Mouse (Mus musculus): ENCODE data around the gene Creb5. TPM values are rescaled to one million over a fixed set of nuclear protein-coding genes. Genes with fewer than 3 reads are reported as not detected.
A peak's percentile ranks its signal among the peaks of the same experiment; 100 is the strongest.

Gene Creb5
- polyA plus RNA-seq, 1 experiment from 2014 or later: 3.5 TPM

- peak; percentile 71; the same call in 1 of the 2 replicates for ATAC-seq (ENCODE audit: low FRiP score, low TSS enrichment)
- no peak overlapping the region for H3K27ac ChIP-seq (ENCODE audit: low read length)
- H3K4me3 ChIP-seq (ENCODE audit: low read length): no peak overlapping the region
- no peaks in the 10 kb centered on the region for H3K9me3 ChIP-seq (ENCODE audit: low read length)
- no peaks in the 10 kb centered on the region for H3K36me3 ChIP-seq (ENCODE audit: insufficient read depth, low read length)
- no peaks in the 10 kb centered on the region; the same call in none of the 2 replicates for H3K27me3 ChIP-seq (ENCODE audit: insufficient read depth, low read length)
- 65% methylated on average over 10 of the region's 10 CpGs for WGBS
- 0 out of 2 replicates have a peak, but pooled peaks cover 6% of the 10 kb centered on the region for H3K4me1 ChIP-seq (ENCODE audit: insufficient read depth, low read length)
- no peak overlapping the region for H3K9ac ChIP-seq (replicated peaks; ENCODE audit: low read length)
- H3K4me2 ChIP-seq (replicated peaks; ENCODE audit: low read depth, low read length): no peak overlapping the region
These were observed 419.7 kb downstream of the Creb5 start for GRCm38 (mm10) chr6:53706604-53707330.

GRCm38 (mm10) chr6:53707795-53708194 is 420.7 kb downstream of the Creb5 start:
- no peak for ATAC-seq (ENCODE audit: low FRiP score, low TSS enrichment)

GRCm38 (mm10) chr6:53709694-53710442 is 422.8 kb downstream of the Creb5 start:
- Histone ChIP-seq H3K36me3 (ENCODE audit: insufficient read depth, low read length) (no peaks in the 10 kb centered on the region), H3K4me1 (ENCODE audit: insufficient read depth, low read length) (0 out of 2 replicates have a peak, but pooled peaks cover 6% of the 10 kb centered on the region), H3K4me2 (replicated peaks; ENCODE audit: low read depth, low read length) (no peak overlapping the region), H3K27me3 (ENCODE audit: insufficient read depth, low read length) (peaks cover 3% of the 10 kb centered on the region), H3K27ac (ENCODE audit: low read length) (no peak overlapping the region), H3K9ac (replicated peaks; ENCODE audit: low read length) (no peak overlapping the region), H3K9me3 (ENCODE audit: low read length) (no peaks in the 10 kb centered on the region), H3K4me3 (ENCODE audit: low read length) (no peak overlapping the region)
- 90% methylated on average over 14 of the region's 14 CpGs for WGBS
- no peak for ATAC-seq (ENCODE audit: low FRiP score, low TSS enrichment)

More at GRCm38 (mm10) chr6:53707795-53708194, 420.7 kb downstream of the Creb5 start:
- no peaks in the 10 kb centered on the region for H3K9me3 ChIP-seq (ENCODE audit: low read length)
- H3K36me3 ChIP-seq (ENCODE audit: insufficient read depth, low read length): no peaks in the 10 kb centered on the region
- WGBS: 52% methylated on average over 5 of the region's 5 CpGs
- H3K4me2 ChIP-seq (replicated peaks; ENCODE audit: low read depth, low read length): no peak overlapping the region
- no peak overlapping the region for H3K27ac ChIP-seq (ENCODE audit: low read length)
- H3K9ac ChIP-seq (replicated peaks; ENCODE audit: low read length): no peak overlapping the region
- H3K4me1 ChIP-seq (ENCODE audit: insufficient read depth, low read length): 0 out of 2 replicates have a peak, but pooled peaks cover 6% of the 10 kb centered on the region
- H3K4me3 ChIP-seq (ENCODE audit: low read length): no peak overlapping the region
- H3K27me3 ChIP-seq (ENCODE audit: insufficient read depth, low read length): no peaks in the 10 kb centered on the region; the same call in none of the 2 replicates

GRCm38 (mm10) chr6:53710560-53710959 is 423.5 kb downstream of the Creb5 start:
- H3K4me1 ChIP-seq (ENCODE audit: insufficient read depth, low read length): 0 out of 2 replicates have a peak, but pooled peaks cover 6% of the 10 kb centered on the region
- H3K9me3 ChIP-seq (ENCODE audit: low read length): no peaks in the 10 kb centered on the region
- no peaks in the 10 kb centered on the region for H3K36me3 ChIP-seq (ENCODE audit: insufficient read depth, low read length)
- peaks cover 3% of the 10 kb centered on the region for H3K27me3 ChIP-seq (ENCODE audit: insufficient read depth, low read length)
- no peak overlapping the region for H3K4me2 ChIP-seq (replicated peaks; ENCODE audit: low read depth, low read length)
- H3K4me3 ChIP-seq (ENCODE audit: low read length): no peak overlapping the region
- WGBS: 81% methylated on average over 5 of the region's 5 CpGs
- no peak for ATAC-seq (ENCODE audit: low FRiP score, low TSS enrichment)
- no peak overlapping the region for H3K27ac ChIP-seq (ENCODE audit: low read length)
- no peak overlapping the region for H3K9ac ChIP-seq (replicated peaks; ENCODE audit: low read length)

GRCm38 (mm10) chr6:53713152-53713551 is 426.1 kb downstream of the Creb5 start:
- Histone ChIP-seq H3K4me3 (ENCODE audit: low read length) (no peak overlapping the region), H3K9me3 (ENCODE audit: low read length) (no peaks in the 10 kb centered on the region), H3K9ac (replicated peaks; ENCODE audit: low read length) (no peak overlapping the region), H3K4me2 (replicated peaks; ENCODE audit: low read depth, low read length) (no peak overlapping the region), H3K27me3 (ENCODE audit: insufficient read depth, low read length) (0 out of 2 replicates have a peak, but pooled peaks cover 3% of the 10 kb centered on the region), H3K4me1 (ENCODE audit: insufficient read depth, low read length) (no peaks in the 10 kb centered on the region), H3K36me3 (ENCODE audit: insufficient read depth, low read length) (no peaks in the 10 kb centered on the region), H3K27ac (ENCODE audit: low read length) (no peak overlapping the region)
- 66% methylated on average over 9 of the region's 9 CpGs for WGBS
- ATAC-seq (ENCODE audit: low FRiP score, low TSS enrichment): no peak

- Histone ChIP-seq H3K4me3 (ENCODE audit: low read length) (no peak overlapping the region), H3K9me3 (ENCODE audit: low read length) (no peaks in the 10 kb centered on the region), H3K4me2 (replicated peaks; ENCODE audit: low read depth, low read length) (no peak overlapping the region), H3K27ac (ENCODE audit: low read length) (no peak overlapping the region), H3K27me3 (ENCODE audit: insufficient read depth, low read length) (0 out of 2 replicates have a peak, but pooled peaks cover 3% of the 10 kb centered on the region), H3K9ac (replicated peaks; ENCODE audit: low read length) (no peak overlapping the region), H3K4me1 (ENCODE audit: insufficient read depth, low read length) (no peaks in the 10 kb centered on the region), H3K36me3 (ENCODE audit: insufficient read depth, low read length) (no peaks in the 10 kb centered on the region)
- ATAC-seq (ENCODE audit: low FRiP score, low TSS enrichment): no peak
- WGBS: 89% methylated on average over 9 of the region's 9 CpGs
These were observed 427.8 kb downstream of the Creb5 start for GRCm38 (mm10) chr6:53714908-53715321.

- no peaks in the 10 kb centered on the region for H3K36me3 ChIP-seq (ENCODE audit: insufficient read depth, low read length)
These were observed 428.9 kb downstream of the Creb5 start for GRCm38 (mm10) chr6:53716013-53716412.

GRCm38 (mm10) chr6:53720009-53720408 is 432.9 kb downstream of the Creb5 start:
- no peak overlapping the region for H3K4me3 ChIP-seq (ENCODE audit: low read length)
- H3K36me3 ChIP-seq (ENCODE audit: insufficient read depth, low read length): no peaks in the 10 kb centered on the region
- no peaks in the 10 kb centered on the region for H3K4me1 ChIP-seq (ENCODE audit: insufficient read depth, low read length)
- H3K9me3 ChIP-seq (ENCODE audit: low read length): no peaks in the 10 kb centered on the region
- H3K4me2 ChIP-seq (replicated peaks; ENCODE audit: low read depth, low read length): no peak overlapping the region
- no peak for ATAC-seq (ENCODE audit: low FRiP score, low TSS enrichment)
- H3K9ac ChIP-seq (replicated peaks; ENCODE audit: low read length): no peak overlapping the region
- 90% methylated on average over 3 of the region's 3 CpGs for WGBS
- H3K27me3 ChIP-seq (ENCODE audit: insufficient read depth, low read length): peaks cover 3% of the 10 kb centered on the region; the same call in 1 of the 2 replicates
- H3K27ac ChIP-seq (ENCODE audit: low read length): no peak overlapping the region

More at GRCm38 (mm10) chr6:53716013-53716412, 428.9 kb downstream of the Creb5 start:
- ATAC-seq (ENCODE audit: low FRiP score, low TSS enrichment): no peak
- no peaks in the 10 kb centered on the region for H3K9me3 ChIP-seq (ENCODE audit: low read length)
- H3K27ac ChIP-seq (ENCODE audit: low read length): no peak overlapping the region
- 87% methylated on average over 9 of the region's 9 CpGs for WGBS
- 0 out of 2 replicates have a peak, but pooled peaks cover 3% of the 10 kb centered on the region for H3K27me3 ChIP-seq (ENCODE audit: insufficient read depth, low read length)
- H3K4me2 ChIP-seq (replicated peaks; ENCODE audit: low read depth, low read length): no peak overlapping the region
- no peak overlapping the region for H3K4me3 ChIP-seq (ENCODE audit: low read length)
- no peak overlapping the region for H3K9ac ChIP-seq (replicated peaks; ENCODE audit: low read length)
- H3K4me1 ChIP-seq (ENCODE audit: insufficient read depth, low read length): no peaks in the 10 kb centered on the region

- H3K27me3 ChIP-seq (ENCODE audit: insufficient read depth, low read length): peaks cover 3% of the 10 kb centered on the region; the same call in 1 of the 2 replicates
- no peak overlapping the region for H3K4me2 ChIP-seq (replicated peaks; ENCODE audit: low read depth, low read length)
- H3K4me1 ChIP-seq (ENCODE audit: insufficient read depth, low read length): no peaks in the 10 kb centered on the region
- H3K4me3 ChIP-seq (ENCODE audit: low read length): no peak overlapping the region
- H3K27ac ChIP-seq (ENCODE audit: low read length): no peak overlapping the region
- ATAC-seq (ENCODE audit: low FRiP score, low TSS enrichment): peak; percentile 42; the same call in 1 of the 2 replicates
- 10% methylated on average over 9 of the region's 9 CpGs for WGBS
- no peak overlapping the region for H3K9ac ChIP-seq (replicated peaks; ENCODE audit: low read length)
- H3K9me3 ChIP-seq (ENCODE audit: low read length): no peaks in the 10 kb centered on the region
- H3K36me3 ChIP-seq (ENCODE audit: insufficient read depth, low read length): no peaks in the 10 kb centered on the region
These were observed 434.5 kb downstream of the Creb5 start for GRCm38 (mm10) chr6:53721595-53721994.

All from kidney, embryonic 16.5 days (tissue).